Mouse (Mus musculus): ENCODE results near the gene Hist1h3b.

GRCm38 (mm10) chr13:23757921-23758320 lies 5.9 kb downstream of the Hist1h3b start:
- TF ChIP-seq CTCF (IDR thresholded peaks at IDR 0.05; ENCODE audit: control insufficient read depth, insufficient read depth, insufficient replicate concordance, low read depth, low read length) (no peak), POLR2A (IDR thresholded peaks at IDR 0.05; ENCODE audit: control insufficient read depth, low read depth, low read length) (no peak)

All from testis, adult 2 months (tissue).